Mouse (Mus musculus) thymus, postnatal 25 days (tissue): ENCODE results near the gene Krba1.
A peak's percentile ranks its signal among the peaks of the same experiment; 100 is the strongest.

Experiments used
- DNase-seq: peaks from one replicate; pipeline ENCODE4 v3.0.0; 2022

Gene Krba1

GRCm38 (mm10) chr6:48426956-48427355 lies 31.6 kb downstream of the Krba1 start:
- DNase-seq, result no peak

GRCm38 (mm10) chr6:48428769-48429557 lies 33.6 kb downstream of the Krba1 start:
- no peak for DNase-seq

- DNase-seq, result no peak
Observed at GRCm38 (mm10) chr6:48430748-48431147, 35.4 kb downstream of the Krba1 start.

- no peak for DNase-seq
Observed at GRCm38 (mm10) chr6:48432893-48433816, 37.8 kb downstream of the Krba1 start.

- DNase-seq, result no peak
Observed at GRCm38 (mm10) chr6:48434651-48435050, 39.3 kb downstream of the Krba1 start.

- DNase-seq, result no peak
Observed at GRCm38 (mm10) chr6:48435111-48435510, 39.7 kb downstream of the Krba1 start.

GRCm38 (mm10) chr6:48435706-48436349 lies 40.4 kb downstream of the Krba1 start:
- DNase-seq, result no peak

GRCm38 (mm10) chr6:48437679-48438376 lies 42.4 kb downstream of the Krba1 start:
- no peak for DNase-seq

- DNase-seq, result no peak
Observed at GRCm38 (mm10) chr6:48438475-48439125, 43.2 kb downstream of the Krba1 start.

- no peak for DNase-seq
Observed at GRCm38 (mm10) chr6:48439654-48440053, 44.3 kb downstream of the Krba1 start.

- DNase-seq, result peak; percentile 14
Observed at GRCm38 (mm10) chr6:48440306-48441014, 45.1 kb downstream of the Krba1 start.

GRCm38 (mm10) chr6:48443592-48444309 lies 48.4 kb downstream of the Krba1 start:
- DNase-seq, result peak; percentile 95

GRCm38 (mm10) chr6:48444310-48445180 lies 49.2 kb downstream of the Krba1 start:
- peak; percentile 45 for DNase-seq

- peak; percentile 50 for DNase-seq
Observed at GRCm38 (mm10) chr6:48445181-48446101, 50.1 kb downstream of the Krba1 start, which contains the start of gene Zfp467. Gene Zfp467 (minus strand): TSS chr6:48445825.

GRCm38 (mm10) chr6:48446256-48446655 lies 50.9 kb downstream of the Krba1 start:
- DNase-seq, result no peak

GRCm38 (mm10) chr6:48446896-48447295 lies 51.5 kb downstream of the Krba1 start:
- DNase-seq, result no peak

GRCm38 (mm10) chr6:48447929-48448328 lies 52.5 kb downstream of the Krba1 start, which contains the start of gene Sspo:
Gene Sspo (plus strand): TSS chr6:48448229.
- DNase-seq, result no peak

- no peak for DNase-seq
Observed at GRCm38 (mm10) chr6:48448527-48448926, 53.1 kb downstream of the Krba1 start.
